Mouse (Mus musculus) lung, postnatal 0 days (tissue): ENCODE results near the gene Lgi2.

Experiments
- CTCF ChIP-seq: IDR thresholded peaks from 2 replicates; pipeline ENCODE4 v1.5.1; 2016; ENCODE audit warnings: antibody characterized with exemption, mild to moderate bottlenecking
- EP300 ChIP-seq: IDR thresholded peaks from 2 replicates; pipeline ENCODE4 v1.6.1; 2016; ENCODE audit warnings: antibody characterized with exemption, mild to moderate bottlenecking, control low read depth

DNA sequence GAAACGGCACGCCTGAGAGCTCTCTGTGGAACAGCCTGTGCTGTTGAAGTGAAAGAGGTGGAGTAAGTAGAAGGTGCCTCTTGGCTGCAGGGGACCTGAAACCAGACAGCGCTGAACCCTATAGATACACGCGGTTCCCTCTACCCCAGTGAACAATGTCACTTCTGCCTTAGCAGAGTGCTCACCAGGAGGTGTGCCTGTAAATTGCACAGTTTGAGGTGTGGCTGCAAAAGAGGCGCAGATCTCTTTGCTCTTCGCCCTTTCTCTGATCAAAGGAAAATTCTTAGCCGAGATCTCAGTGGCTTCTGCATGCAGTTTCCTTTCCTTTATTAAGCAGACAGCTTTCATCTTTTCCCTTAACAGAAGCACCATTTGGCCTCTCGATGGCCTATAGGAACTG is 49.2 kb upstream of the Lgi2 start:
- TF ChIP-seq CTCF (no peak), EP300 (no peak)
